Mouse (Mus musculus) hindbrain, embryonic 10.5 days (tissue): ENCODE measurements around the gene Twf1. TPM values are rescaled to one million over a fixed set of nuclear protein-coding genes. Genes with fewer than 3 reads are reported as not detected.

ENCODE experiments used
- DNase-seq: peaks from one replicate; pipeline ENCODE4 v3.0.0-alpha.2; 2017; ENCODE audit warnings: low spot score
- H3K27ac ChIP-seq: fragments of 300-500 bp; sonication (generic); 2 replicates; pipeline ENCODE4 v1.5.1; 2016; ENCODE audit warnings: mild to moderate bottlenecking, moderate library complexity
- H3K27me3 ChIP-seq: fragments of 300-500 bp; sonication (generic); 2 replicates; pipeline ENCODE4 v1.6.1; 2016; ENCODE audit warnings: mild to moderate bottlenecking; ENCODE audit not compliant: poor library complexity, insufficient read depth, severe bottlenecking
- H3K36me3 ChIP-seq: fragments of 300-500 bp; sonication (generic); 2 replicates; pipeline ENCODE4 v1.6.1; 2016; ENCODE audit warnings: mild to moderate bottlenecking, moderate library complexity
- H3K4me1 ChIP-seq: fragments of 300-500 bp; sonication (generic); replicated peaks from 2 replicates; pipeline ENCODE4 v1.6.1; 2016; ENCODE audit warnings: mild to moderate bottlenecking
- H3K4me3 ChIP-seq: fragments of 300-500 bp; sonication (generic); 2 replicates; pipeline ENCODE4 v1.5.1; 2016; ENCODE audit warnings: mild to moderate bottlenecking, moderate library complexity
- H3K9me3 ChIP-seq: fragments of 300-500 bp; sonication (generic); 2 replicates; pipeline ENCODE4 v1.6.1; 2016; ENCODE audit warnings: mild to moderate bottlenecking, moderate library complexity
- WGBS: fragments of 180-500 bp; shearing (Covaris S2); methylation state at CpG from one replicate; pipeline ENCODE4 v1.1.7; 2016; 5-methylcytosine and 5-hydroxymethylcytosine counted together
- polyA plus RNA-seq: library from polyadenylated mRNA; unstranded; fragments of >200 nt; fragmentation: Nextera tagmentation; extraction: Ambion mirVana; gene quantifications from 2 replicates; pipeline ENCODE4 v1.2.1, GENCODE M21; 2016

The Twf1 gene
- polyA plus RNA-seq, 1 experiment from 2014 or later, result 78.3 TPM

- Histone ChIP-seq H3K27me3 (no peaks in the 10 kb centered on the region), H3K36me3 (no peaks in the 10 kb centered on the region), H3K4me3 (no peak overlapping the region), H3K4me1 (no peaks in the 10 kb centered on the region), H3K27ac (no peak overlapping the region), H3K9me3 (no peaks in the 10 kb centered on the region)
- no peak for DNase-seq
- 89% methylated on average over 9 of the region's 9 CpGs for WGBS
Observed at GRCm38 (mm10) chr15:94565854-94566253, 23.8 kb downstream of the Twf1 start.

GRCm38 (mm10) chr15:94564909-94565308 lies 24.8 kb downstream of the Twf1 start:
- WGBS, result 85% methylated on average over 2 of the region's 2 CpGs
- Histone ChIP-seq H3K27ac (no peak overlapping the region), H3K27me3 (no peaks in the 10 kb centered on the region), H3K9me3 (no peaks in the 10 kb centered on the region), H3K36me3 (no peaks in the 10 kb centered on the region), H3K4me3 (no peak overlapping the region), H3K4me1 (no peaks in the 10 kb centered on the region)
- no peak for DNase-seq

GRCm38 (mm10) chr15:94558895-94559656 lies 30.6 kb downstream of the Twf1 start:
- WGBS, result 86% methylated on average over 17 of the region's 17 CpGs

GRCm38 (mm10) chr15:94557442-94557841 lies 32.2 kb downstream of the Twf1 start:
- Histone ChIP-seq H3K9me3 (no peaks in the 10 kb centered on the region), H3K4me1 (no peaks in the 10 kb centered on the region), H3K36me3 (no peaks in the 10 kb centered on the region), H3K4me3 (no peak overlapping the region), H3K27me3 (no peaks in the 10 kb centered on the region), H3K27ac (no peak overlapping the region)
- 27% methylated on average over 7 of the region's 7 CpGs for WGBS
- peak; percentile 82 for DNase-seq

More at GRCm38 (mm10) chr15:94558895-94559656, 30.6 kb downstream of the Twf1 start:
- DNase-seq, result no peak
- H3K36me3 ChIP-seq, result no peaks in the 10 kb centered on the region
- H3K27ac ChIP-seq, result no peak overlapping the region
- no peak overlapping the region for H3K4me3 ChIP-seq
- no peaks in the 10 kb centered on the region for H3K4me1 ChIP-seq
- no peaks in the 10 kb centered on the region for H3K27me3 ChIP-seq
- no peaks in the 10 kb centered on the region for H3K9me3 ChIP-seq

- WGBS, result 95% methylated on average over 9 of the region's 9 CpGs
- no peaks in the 10 kb centered on the region for H3K27me3 ChIP-seq
- no peak overlapping the region for H3K27ac ChIP-seq
- peaks cover 9% of the 10 kb centered on the region; the same call in 1 of the 2 replicates for H3K9me3 ChIP-seq
- no peak overlapping the region for H3K4me3 ChIP-seq
- H3K4me1 ChIP-seq, result no peaks in the 10 kb centered on the region
- H3K36me3 ChIP-seq, result no peaks in the 10 kb centered on the region
- DNase-seq, result no peak
Observed at GRCm38 (mm10) chr15:94553536-94553935, 36.2 kb downstream of the Twf1 start.

- H3K27me3 ChIP-seq, result no peaks in the 10 kb centered on the region
- no peaks in the 10 kb centered on the region for H3K36me3 ChIP-seq
- 88% methylated on average over 4 of the region's 4 CpGs for WGBS
- DNase-seq, result no peak
- H3K4me3 ChIP-seq, result no peak overlapping the region
- peaks cover 8% of the 10 kb centered on the region for H3K4me1 ChIP-seq
- peaks cover 2% of the 10 kb centered on the region; the same call in 1 of the 2 replicates for H3K9me3 ChIP-seq
- H3K27ac ChIP-seq, result no peak overlapping the region
Observed at GRCm38 (mm10) chr15:94544844-94545243, 44.8 kb downstream of the Twf1 start.

- Histone ChIP-seq H3K27me3 (no peaks in the 10 kb centered on the region), H3K4me3 (peak overlapping the region; percentile 70), H3K4me1 (peaks cover 8% of the 10 kb centered on the region), H3K9me3 (no peaks in the 10 kb centered on the region), H3K36me3 (no peaks in the 10 kb centered on the region), H3K27ac (peak overlapping the region; percentile 91)
- DNase-seq, result no peak
- WGBS, result 45% methylated on average over 9 of the region's 9 CpGs
Observed at GRCm38 (mm10) chr15:94544052-94544636, 45.5 kb downstream of the Twf1 start.

- no peaks in the 10 kb centered on the region for H3K36me3 ChIP-seq
- under 1% methylated on average over 45 of the region's 45 CpGs for WGBS
- H3K27ac ChIP-seq, result peak within 1 kb of the TSS; percentile 91
- DNase-seq, result peak; percentile 94
- peak within 1 kb of the TSS; percentile 70 for H3K4me3 ChIP-seq
- no peaks in the 10 kb centered on the region for H3K27me3 ChIP-seq
- no peaks in the 10 kb centered on the region for H3K9me3 ChIP-seq
- H3K4me1 ChIP-seq, result peaks cover 8% of the 10 kb centered on the region
Observed at GRCm38 (mm10) chr15:94543409-94544051, 46.2 kb downstream of the Twf1 start, which contains the start of the genes Pus7l and Irak4. Pus7l (minus strand) TSS chr15:94543547. Irak4 (plus strand) TSS chr15:94543643.

GRCm38 (mm10) chr15:94542567-94543408 lies 46.9 kb downstream of the Twf1 start:
- Histone ChIP-seq H3K36me3 (peaks cover 4% of the 10 kb centered on the region; the same call in 1 of the 2 replicates), H3K27me3 (no peaks in the 10 kb centered on the region), H3K27ac (peak overlapping the region; percentile 91), H3K4me3 (peak overlapping the region; percentile 70), H3K4me1 (peaks cover 8% of the 10 kb centered on the region), H3K9me3 (no peaks in the 10 kb centered on the region)
- WGBS, result 12% methylated on average over 22 of the region's 22 CpGs
- DNase-seq, result no peak

GRCm38 (mm10) chr15:94539296-94539695 lies 50.4 kb downstream of the Twf1 start:
- Histone ChIP-seq H3K27me3 (no peaks in the 10 kb centered on the region), H3K36me3 (peaks cover 4% of the 10 kb centered on the region; the same call in 1 of the 2 replicates), H3K4me1 (peaks cover 8% of the 10 kb centered on the region), H3K4me3 (no peak overlapping the region), H3K9me3 (no peaks in the 10 kb centered on the region), H3K27ac (no peak overlapping the region)
- no peak for DNase-seq
- 93% methylated on average over 3 of the region's 3 CpGs for WGBS

GRCm38 (mm10) chr15:94535521-94535920 lies 54.2 kb downstream of the Twf1 start:
- H3K36me3 ChIP-seq, result peaks cover 15% of the 10 kb centered on the region
- WGBS, result 94% methylated on average over 7 of the region's 7 CpGs
- H3K27me3 ChIP-seq, result no peaks in the 10 kb centered on the region
- H3K4me3 ChIP-seq, result no peak overlapping the region
- H3K9me3 ChIP-seq, result no peaks in the 10 kb centered on the region
- no peak overlapping the region for H3K27ac ChIP-seq
- no peaks in the 10 kb centered on the region for H3K4me1 ChIP-seq
- DNase-seq, result no peak

GRCm38 (mm10) chr15:94532956-94533355 lies 56.7 kb downstream of the Twf1 start:
- 92% methylated on average over 6 of the region's 6 CpGs for WGBS
- Histone ChIP-seq H3K9me3 (no peaks in the 10 kb centered on the region), H3K27ac (no peak overlapping the region), H3K27me3 (no peaks in the 10 kb centered on the region), H3K4me1 (no peaks in the 10 kb centered on the region), H3K36me3 (peaks cover 27% of the 10 kb centered on the region), H3K4me3 (no peak overlapping the region)
- DNase-seq, result no peak
